Mouse (Mus musculus) liver, postnatal 0 days (tissue): ENCODE data around the gene Mut.

Experiments
- CTCF ChIP-seq: sonication (generic); IDR thresholded peaks from 2 replicates; pipeline ENCODE4 v1.5.1; 2016; ENCODE audit warnings: antibody characterized with exemption, low read depth
- EP300 ChIP-seq: IDR thresholded peaks from 2 replicates; pipeline ENCODE4 v1.6.1; 2016; ENCODE audit warnings: antibody characterized with exemption, low read depth, mild to moderate bottlenecking

GRCm38 (mm10) chr17:40914250-40914649, 20.2 kb upstream of the Mut start, which contains the start of gene Glyatl3:
- TF ChIP-seq CTCF: no peak
- no peak for TF ChIP-seq EP300
